Mouse (Mus musculus) forebrain, embryonic 14.5 days (tissue): ENCODE results near the gene Ptprt. TPM values are rescaled to one million over a fixed set of nuclear protein-coding genes. Genes with fewer than 3 reads are reported as not detected.

Experiments
- ATAC-seq: fragments of 200-750 bp; cut with Nextera tagmentation; 2 replicates; pipeline ENCODE4 v1.8.0; 2017; ENCODE audit warnings: mild to moderate bottlenecking, moderate library complexity
- DNase-seq: peaks from one replicate; pipeline ENCODE4 v3.0.0-alpha.2; 2015; ENCODE audit warnings: low spot score
- H3K27ac ChIP-seq: fragments of 300-500 bp; sonication (generic); 2 replicates; pipeline ENCODE4 v1.5.1; 2014; ENCODE audit warnings: low read depth, mild to moderate bottlenecking, control low read depth, low read length, moderate library complexity
- H3K27me3 ChIP-seq: fragments of 300-500 bp; sonication (generic); replicated peaks from 2 replicates; pipeline ENCODE4 v1.6.1; 2014; ENCODE audit warnings: low read length, control low read depth, mixed read lengths; ENCODE audit not compliant: control insufficient read depth, insufficient read depth
- H3K36me3 ChIP-seq: fragments of 300-500 bp; sonication (generic); 2 replicates; pipeline ENCODE4 v1.6.1; 2014; ENCODE audit warnings: low read length, control low read depth; ENCODE audit not compliant: control insufficient read depth, insufficient read depth
- H3K4me1 ChIP-seq: fragments of 300-500 bp; sonication (generic); 2 replicates; pipeline ENCODE4 v1.6.1; 2014; ENCODE audit warnings: antibody characterized with exemption, low read length, control low read depth; ENCODE audit not compliant: control insufficient read depth, insufficient read depth
- H3K4me2 ChIP-seq: fragments of 300-500 bp; sonication (generic); 2 replicates; pipeline ENCODE4 v1.6.1; 2014; ENCODE audit warnings: mild to moderate bottlenecking, control low read depth, low read length
- H3K4me3 ChIP-seq: fragments of 300-500 bp; sonication (generic); 2 replicates; pipeline ENCODE4 v1.5.1; 2014; ENCODE audit warnings: low read depth, low read length, control low read depth
- H3K9ac ChIP-seq: fragments of 300-500 bp; sonication (generic); 2 replicates; pipeline ENCODE4 v1.6.1; 2014; ENCODE audit warnings: mild to moderate bottlenecking, low read length, control low read depth, moderate library complexity
- H3K9me3 ChIP-seq: fragments of 300-500 bp; sonication (generic); replicated peaks from 2 replicates; pipeline ENCODE4 v1.6.1; 2016; ENCODE audit warnings: low read length, control low read depth, mixed read lengths; ENCODE audit not compliant: control insufficient read depth
- WGBS: fragments of 180-500 bp; shearing (Covaris S2); extraction: QIAGEN DNeasy Blood & Tissue Kit; methylation state at CpG from one replicate; pipeline ENCODE4 v1.1.7; 2014; 5-methylcytosine and 5-hydroxymethylcytosine counted together
- polyA plus RNA-seq: library from polyadenylated mRNA; unstranded; fragments of >200 nt; fragmentation: Nextera tagmentation; extraction: Ambion mirVana; gene quantifications from 2 replicates; pipeline ENCODE4 v1.2.1, GENCODE M21; 2014

Gene Ptprt
- polyA plus RNA-seq, 1 experiment from 2014 or later, result 3.6 TPM

GRCm38 (mm10) chr2:161661912-161662311 lies 999.0 kb downstream of the Ptprt start:
- H3K27me3 ChIP-seq, result no peaks in the 10 kb centered on the region
- no peaks in the 10 kb centered on the region for H3K36me3 ChIP-seq
- no peak overlapping the region for H3K4me2 ChIP-seq
- peak; percentile 26; the same call in 1 of the 2 replicates for ATAC-seq
- peaks cover 3% of the 10 kb centered on the region; the same call in 1 of the 2 replicates for H3K4me1 ChIP-seq
- no peaks in the 10 kb centered on the region for H3K9me3 ChIP-seq
- peak; percentile 56 for DNase-seq
- no peak overlapping the region for H3K9ac ChIP-seq
- no peak overlapping the region for H3K27ac ChIP-seq
- 25% methylated on average over 5 of the region's 5 CpGs for WGBS
- no peak overlapping the region for H3K4me3 ChIP-seq

- no peak overlapping the region for H3K4me2 ChIP-seq
- ATAC-seq (no peak), DNase-seq (peak; percentile 68)
- H3K27me3 ChIP-seq, result no peaks in the 10 kb centered on the region
- no peaks in the 10 kb centered on the region for H3K36me3 ChIP-seq
- no peak overlapping the region for H3K4me3 ChIP-seq
- 14% methylated on average over 4 of the region's 4 CpGs for WGBS
- no peaks in the 10 kb centered on the region for H3K9me3 ChIP-seq
- H3K4me1 ChIP-seq, result peaks cover 3% of the 10 kb centered on the region; the same call in 1 of the 2 replicates
- no peak overlapping the region for H3K9ac ChIP-seq
- H3K27ac ChIP-seq, result no peak overlapping the region
Observed at GRCm38 (mm10) chr2:161660827-161661226, 1000.1 kb downstream of the Ptprt start.

GRCm38 (mm10) chr2:161657046-161657445 lies 1003.9 kb downstream of the Ptprt start:
- DNase-seq (no peak), ATAC-seq (no peak)
- Histone ChIP-seq H3K4me2 (no peak overlapping the region), H3K27me3 (no peaks in the 10 kb centered on the region), H3K9me3 (no peaks in the 10 kb centered on the region), H3K4me3 (no peak overlapping the region), H3K4me1 (no peaks in the 10 kb centered on the region; the same call in 1 of the 2 replicates), H3K27ac (no peak overlapping the region), H3K36me3 (no peaks in the 10 kb centered on the region), H3K9ac (no peak overlapping the region)
- 78% methylated on average over 4 of the region's 4 CpGs for WGBS

GRCm38 (mm10) chr2:161656632-161657031 lies 1004.3 kb downstream of the Ptprt start:
- Histone ChIP-seq H3K4me2 (no peak overlapping the region), H3K27me3 (no peaks in the 10 kb centered on the region), H3K4me1 (no peaks in the 10 kb centered on the region), H3K36me3 (no peaks in the 10 kb centered on the region), H3K27ac (no peak overlapping the region), H3K9me3 (no peaks in the 10 kb centered on the region), H3K4me3 (no peak overlapping the region), H3K9ac (no peak overlapping the region)
- no peak for DNase-seq
- no peak for ATAC-seq
- 92% methylated on average over 3 of the region's 3 CpGs for WGBS

GRCm38 (mm10) chr2:161640805-161641204 lies 1020.1 kb downstream of the Ptprt start:
- WGBS, result 92% methylated on average over 2 of the region's 2 CpGs
- Histone ChIP-seq H3K9me3 (no peaks in the 10 kb centered on the region), H3K36me3 (no peaks in the 10 kb centered on the region), H3K4me1 (no peaks in the 10 kb centered on the region), H3K4me2 (no peak overlapping the region), H3K27ac (no peak overlapping the region), H3K9ac (no peak overlapping the region), H3K27me3 (no peaks in the 10 kb centered on the region), H3K4me3 (no peak overlapping the region)
- no peak for ATAC-seq
- DNase-seq, result no peak

- WGBS, result 92% methylated on average over 2 of the region's 2 CpGs
- no peaks in the 10 kb centered on the region for H3K4me1 ChIP-seq
Observed at GRCm38 (mm10) chr2:161634084-161634483, 1026.9 kb downstream of the Ptprt start.

GRCm38 (mm10) chr2:161625896-161626295 lies 1035.1 kb downstream of the Ptprt start:
- Histone ChIP-seq H3K36me3 (no peaks in the 10 kb centered on the region), H3K27ac (no peak overlapping the region), H3K27me3 (no peaks in the 10 kb centered on the region), H3K4me1 (no peaks in the 10 kb centered on the region), H3K4me2 (no peak overlapping the region), H3K4me3 (no peak overlapping the region), H3K9me3 (no peaks in the 10 kb centered on the region), H3K9ac (no peak overlapping the region)
- ATAC-seq (no peak), DNase-seq (peak; percentile 16)
- WGBS, result 63% methylated on average over 1 of the region's 1 CpGs

More at GRCm38 (mm10) chr2:161634084-161634483, 1026.9 kb downstream of the Ptprt start:
- no peak for DNase-seq
- no peaks in the 10 kb centered on the region for H3K36me3 ChIP-seq
- H3K27ac ChIP-seq, result no peak overlapping the region
- H3K4me3 ChIP-seq, result no peak overlapping the region
- no peak overlapping the region for H3K4me2 ChIP-seq
- ATAC-seq, result no peak
- no peaks in the 10 kb centered on the region for H3K9me3 ChIP-seq
- H3K27me3 ChIP-seq, result no peaks in the 10 kb centered on the region
- no peak overlapping the region for H3K9ac ChIP-seq

- H3K27ac ChIP-seq, result no peak overlapping the region
- WGBS, result 89% methylated on average over 4 of the region's 4 CpGs
- H3K4me1 ChIP-seq, result no peaks in the 10 kb centered on the region
- H3K36me3 ChIP-seq, result no peaks in the 10 kb centered on the region
- ATAC-seq, result no peak
- no peak for DNase-seq
- H3K27me3 ChIP-seq, result no peaks in the 10 kb centered on the region
- H3K4me3 ChIP-seq, result no peak overlapping the region
- no peak overlapping the region for H3K4me2 ChIP-seq
- H3K9ac ChIP-seq, result no peak overlapping the region
- H3K9me3 ChIP-seq, result no peaks in the 10 kb centered on the region
Observed at GRCm38 (mm10) chr2:161608401-161608800, 1052.5 kb downstream of the Ptprt start.

GRCm38 (mm10) chr2:161607372-161607771 lies 1053.6 kb downstream of the Ptprt start:
- H3K9me3 ChIP-seq, result no peaks in the 10 kb centered on the region
- H3K4me1 ChIP-seq, result no peaks in the 10 kb centered on the region
- no peak overlapping the region for H3K27ac ChIP-seq
- DNase-seq (peak; percentile 39), ATAC-seq (no peak)
- H3K36me3 ChIP-seq, result no peaks in the 10 kb centered on the region
- H3K4me3 ChIP-seq, result no peak overlapping the region
- H3K4me2 ChIP-seq, result no peak overlapping the region
- 47% methylated on average over 4 of the region's 4 CpGs for WGBS
- H3K9ac ChIP-seq, result no peak overlapping the region
- no peaks in the 10 kb centered on the region for H3K27me3 ChIP-seq
